ENCODE assay signal across 18 mouse cellular contexts in the genomic region with DNA sequence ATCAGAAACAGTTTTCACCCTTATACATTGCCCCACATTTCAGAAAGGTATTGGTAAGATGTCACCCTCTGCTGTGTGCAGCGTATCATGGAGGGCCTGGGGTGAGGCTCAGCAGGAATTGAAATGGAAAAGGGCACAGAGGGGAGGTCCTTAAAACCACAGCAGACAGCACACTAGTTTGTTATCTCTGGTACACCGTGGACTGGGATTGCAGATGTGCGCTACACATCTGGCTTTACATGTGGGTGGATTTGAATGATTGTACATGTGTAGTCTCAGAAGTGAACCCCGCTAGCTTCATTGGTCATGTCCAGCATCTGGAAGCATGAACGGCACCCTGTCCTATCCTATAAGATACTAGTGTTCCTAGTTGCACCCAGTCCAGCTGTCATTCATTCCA.
"Had no signal": no experiment of that assay in that cellular context is flagged by ENCODE, and none has a peak within 500 bp of the region (broad histone marks: within the 10 kb centered on the region; RNA-seq: fewer than 3 reads in every experiment).

No protein-coding gene starts in this region.

- H3K4me1 ChIP-seq: midbrain, embryonic 12.5 days; neural tube, embryonic 13.5 days had no signal

- H3K27me3 ChIP-seq: midbrain, embryonic 12.5 days; neural tube, embryonic 13.5 days had no signal

- H3K4me2 ChIP-seq: midbrain, embryonic 12.5 days; neural tube, embryonic 13.5 days had no signal

- ATAC-seq: inflammation-experienced regulatory T-cells, adult 6 months; lung, postnatal 0 days; midbrain, embryonic 16.5 days had no signal

- H3K4me3 ChIP-seq: midbrain, embryonic 12.5 days; neural tube, embryonic 13.5 days had no signal

- DNase-seq: kidney, adult 11 months; kidney, adult 9 months; kidney, postnatal 36 days; layer of hippocampus, adult 9-11 months; layer of hippocampus, postnatal 36 days; lung, adult 2 months; lung, postnatal 36 days; right cerebral cortex, adult 18-20 months; right cerebral cortex, postnatal 25 days; thymus, postnatal 4 days had no signal

- H3K9me3 ChIP-seq: megakaryocyte, embryonic 14.5 days; midbrain, embryonic 12.5 days; neural tube, embryonic 13.5 days had no signal

- H3K9ac ChIP-seq: midbrain, embryonic 12.5 days; neural tube, embryonic 13.5 days had no signal

- H3K27ac ChIP-seq: kidney, postnatal 0 days; midbrain, embryonic 12.5 days; neural tube, embryonic 13.5 days; stomach, postnatal 0 days had no signal
